Mouse (Mus musculus) urinary bladder, postnatal 25 days (tissue): ENCODE measurements at regions not wholly inside any gene's neighbourhood (a gene's known extent, or its start where the extent isn't known, plus 50 kb on each side); places are given as distances from the start of the nearest gene placed in this dataset.

Source experiments
- DNase-seq: peaks from one replicate; pipeline ENCODE4 v3.0.0; 2022; ENCODE audit warnings: low spot score

DNA sequence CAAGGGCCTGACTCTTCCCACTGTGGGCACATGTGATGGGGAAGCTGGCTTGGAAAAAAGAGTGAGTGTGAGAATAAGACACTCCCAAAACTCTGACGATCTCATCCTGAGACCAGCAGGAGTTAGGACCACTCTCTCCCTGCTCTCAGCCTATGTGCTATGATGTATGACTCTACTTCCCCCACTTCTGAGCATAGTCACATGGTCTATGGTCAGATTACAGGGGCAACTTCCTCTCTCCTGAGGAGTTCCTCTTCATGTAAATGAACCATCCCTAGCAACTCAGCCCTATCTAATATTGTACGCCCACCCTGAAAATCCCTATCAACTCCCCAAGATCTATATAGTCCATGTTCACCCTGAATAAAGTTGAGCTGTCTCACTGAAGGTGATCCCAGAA is 120.0 kb upstream of the Lmo4 start:
- no peak for DNase-seq

DNA sequence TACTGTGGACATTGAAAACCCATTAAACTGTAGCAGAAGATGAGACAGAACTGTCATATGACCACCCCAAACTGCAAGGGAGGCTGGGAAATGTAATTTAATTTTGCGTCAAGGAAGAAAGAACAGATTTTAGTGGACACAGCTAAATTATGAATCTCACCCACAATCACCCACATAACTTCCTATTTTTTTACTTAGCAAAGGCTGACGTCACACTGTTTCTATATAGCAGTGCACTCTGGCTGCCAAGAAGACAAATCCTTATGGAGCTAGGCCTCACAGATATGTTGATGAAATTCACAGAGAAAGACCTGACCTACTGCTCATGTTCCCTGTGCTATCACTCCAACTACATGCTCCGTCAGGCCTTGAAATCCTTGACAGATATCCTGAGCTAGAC is 118.5 kb upstream of the Lmo4 start:
- no peak for DNase-seq

DNA sequence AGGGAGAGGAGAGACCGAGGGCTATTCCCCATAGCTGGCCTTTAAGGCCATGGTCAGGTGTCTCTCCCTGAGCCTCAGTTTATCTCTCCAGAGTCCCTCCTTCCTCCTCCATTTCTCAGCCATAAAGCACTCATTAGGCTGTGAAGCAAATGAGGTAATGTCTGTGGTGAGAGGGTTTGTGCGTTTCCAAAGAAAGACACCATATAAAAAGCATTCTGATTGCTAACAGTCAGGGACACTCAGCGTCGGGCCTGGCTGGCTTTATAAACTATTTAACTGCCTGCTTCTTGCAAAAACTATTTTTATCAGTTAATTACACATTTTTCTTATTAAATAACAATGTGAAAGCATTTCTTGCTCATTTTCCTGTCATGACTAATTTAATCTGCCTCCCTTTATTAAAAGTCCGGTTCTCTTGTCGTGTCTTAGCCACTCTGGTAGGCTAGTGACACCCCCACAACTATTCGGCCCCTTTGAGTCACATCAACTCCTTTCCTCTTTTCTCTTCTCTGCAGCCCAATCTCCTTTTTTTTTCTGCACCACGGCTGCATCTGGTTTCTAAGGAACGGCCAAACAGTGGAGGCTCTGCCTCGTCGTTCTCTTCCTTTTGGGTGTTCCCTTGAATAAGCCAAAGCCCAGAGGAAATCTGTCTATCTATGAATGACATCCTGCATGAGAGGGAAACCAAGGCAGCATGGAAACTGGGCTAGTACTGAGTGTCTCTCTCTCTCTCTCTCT is 114.6 kb upstream of the Lmo4 start:
- no peak for DNase-seq

DNA sequence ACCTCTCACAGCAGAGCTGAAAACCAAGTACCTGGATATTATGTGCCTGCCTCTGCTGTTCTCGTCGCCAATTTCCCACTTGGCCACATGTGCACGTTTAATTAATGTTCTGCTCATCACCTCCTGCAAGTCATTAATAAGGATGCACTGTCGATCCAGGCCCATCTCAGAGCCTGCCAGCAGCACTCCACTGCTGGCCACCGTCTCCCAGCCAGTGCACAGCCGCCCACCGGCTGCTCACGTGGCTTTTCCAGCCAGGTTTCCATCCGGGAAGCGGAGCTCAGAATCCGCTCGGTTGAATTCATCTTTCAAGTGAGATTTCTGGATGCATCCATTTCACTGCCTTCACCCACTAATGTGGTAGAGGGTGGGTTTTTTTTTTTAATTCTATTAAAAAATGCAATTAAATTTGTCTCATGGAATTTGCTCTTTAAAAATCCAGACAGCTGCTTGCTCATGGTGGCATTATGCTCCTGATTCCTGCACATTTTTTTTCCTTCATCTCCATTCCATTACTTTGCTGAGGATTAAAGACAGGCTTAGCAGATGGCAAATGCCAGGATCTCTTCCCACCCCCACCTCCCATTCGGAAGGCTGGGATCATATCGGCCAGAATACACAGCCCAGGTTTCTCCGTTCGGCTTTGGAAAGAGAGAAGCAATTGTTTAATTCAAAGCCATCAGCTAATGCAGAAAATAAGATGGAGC is 113.9 kb upstream of the Lmo4 start:
- no peak for DNase-seq

DNA sequence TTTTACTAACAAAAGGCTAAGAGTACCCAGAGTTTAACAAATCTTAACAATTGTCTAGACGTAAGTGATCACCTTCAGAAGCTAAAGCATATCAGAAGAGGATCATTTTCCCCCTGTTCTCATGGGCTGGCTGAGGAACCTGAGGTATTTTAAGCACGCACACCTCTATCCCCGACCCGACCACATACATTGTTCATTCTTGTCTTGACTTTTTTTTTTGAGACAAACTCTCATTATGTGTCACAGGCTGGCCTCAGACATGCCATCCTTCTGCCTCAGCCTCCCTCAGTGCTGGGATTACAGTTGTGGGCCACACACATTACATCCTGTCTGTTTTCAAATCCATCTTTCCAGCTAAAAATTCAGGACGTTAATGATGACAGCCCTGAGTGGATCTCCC is 105.7 kb upstream of the Lmo4 start:
- no peak for DNase-seq

DNA sequence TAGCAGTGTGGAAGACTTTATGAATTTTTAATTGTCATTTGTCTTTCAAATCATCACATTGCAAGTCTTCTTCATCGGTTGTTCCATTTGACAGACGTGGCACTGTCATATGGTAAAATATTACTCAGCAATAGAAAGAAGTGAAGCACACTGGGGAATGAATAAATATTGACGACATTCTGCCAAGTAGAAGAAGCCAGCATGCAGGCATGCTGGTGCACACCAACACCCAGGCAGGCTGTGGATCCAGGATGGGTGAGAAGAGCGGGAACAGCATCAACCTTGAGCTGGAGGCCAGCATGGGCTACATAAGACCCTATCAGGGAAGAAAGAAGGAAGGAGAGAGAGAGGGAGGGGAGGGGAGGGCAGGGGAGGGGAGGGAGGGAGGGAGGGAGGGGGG is 103.6 kb upstream of the Lmo4 start:
- DNase-seq: no peak

DNA sequence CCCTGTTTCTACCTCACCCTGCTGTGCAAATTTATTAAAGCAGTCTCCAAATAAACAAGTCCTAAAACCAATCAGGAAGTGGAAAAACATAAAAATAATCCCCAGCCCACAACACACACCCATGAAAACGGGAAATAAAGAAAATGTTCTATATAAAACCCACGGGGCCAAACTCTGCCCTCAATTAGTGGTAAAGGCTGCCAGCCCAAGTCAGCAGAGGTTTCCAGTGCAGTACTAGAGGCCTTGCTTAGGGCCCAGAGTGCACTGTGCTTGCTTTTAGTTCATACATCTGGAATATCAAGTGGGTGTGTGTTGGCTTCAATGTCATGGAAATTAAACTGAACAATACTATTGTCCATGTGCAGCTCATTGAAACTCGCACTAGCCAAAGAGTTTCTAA is 102.5 kb upstream of the Lmo4 start:
- no peak for DNase-seq

DNA sequence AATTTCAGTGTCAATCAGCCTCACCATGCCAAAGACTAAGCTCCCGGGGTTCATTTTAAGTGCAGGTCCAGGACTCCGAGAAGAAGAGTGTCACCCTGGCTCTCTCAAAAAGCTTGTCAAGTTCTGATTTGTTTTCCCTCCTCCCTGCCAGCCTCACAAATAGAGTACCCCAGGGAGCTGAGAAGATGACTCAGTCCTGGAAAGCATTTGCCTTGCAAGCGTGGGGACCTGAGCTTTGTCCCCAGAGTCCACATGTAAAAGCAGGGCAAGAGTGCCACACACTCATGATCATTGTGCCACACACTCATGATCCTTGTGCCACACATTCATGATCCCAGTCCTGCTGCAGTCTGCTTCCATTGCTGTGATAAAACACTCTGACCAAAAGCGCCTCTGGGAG is 100.4 kb upstream of the Lmo4 start:
- DNase-seq: no peak

DNA sequence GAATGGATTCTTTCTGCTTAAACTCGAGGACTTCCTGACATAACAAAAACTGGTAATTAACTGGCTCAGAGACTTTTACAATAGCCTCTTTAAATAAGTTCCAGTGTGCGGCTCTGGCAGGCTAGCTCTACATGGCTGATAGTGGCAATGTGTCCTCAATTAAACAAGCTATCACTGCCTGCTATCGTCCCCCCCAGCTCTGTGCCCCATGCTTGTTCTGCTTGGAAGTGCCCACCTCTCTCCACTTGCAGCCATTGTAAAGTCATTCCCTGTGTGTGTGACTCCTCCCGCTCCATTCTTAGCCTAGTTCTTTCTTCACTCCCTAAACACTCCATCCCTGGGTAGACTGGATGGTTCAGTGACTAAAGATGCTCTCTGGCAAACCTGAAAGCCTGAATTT is 99.9 kb upstream of the Lmo4 start:
- DNase-seq: no peak

DNA sequence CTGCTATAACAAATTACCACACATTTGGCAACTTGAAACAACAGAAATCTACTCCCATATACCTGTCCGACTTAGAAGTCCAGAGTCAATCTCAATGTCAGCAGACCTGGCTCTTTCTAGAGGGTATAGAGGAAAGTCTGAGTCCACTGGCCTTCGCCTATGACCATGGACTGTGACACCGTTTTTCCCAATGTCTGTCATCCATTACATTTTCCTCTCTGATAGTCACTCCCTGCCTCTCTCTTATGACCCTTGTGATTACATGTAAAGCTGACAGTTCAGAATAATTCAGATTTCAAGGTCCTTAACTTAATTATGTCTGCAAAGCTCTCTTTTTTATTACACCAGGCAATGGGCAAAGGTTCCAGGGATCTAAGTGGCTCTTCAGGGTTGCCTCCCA is 97.6 kb upstream of the Lmo4 start:
- no peak for DNase-seq

DNA sequence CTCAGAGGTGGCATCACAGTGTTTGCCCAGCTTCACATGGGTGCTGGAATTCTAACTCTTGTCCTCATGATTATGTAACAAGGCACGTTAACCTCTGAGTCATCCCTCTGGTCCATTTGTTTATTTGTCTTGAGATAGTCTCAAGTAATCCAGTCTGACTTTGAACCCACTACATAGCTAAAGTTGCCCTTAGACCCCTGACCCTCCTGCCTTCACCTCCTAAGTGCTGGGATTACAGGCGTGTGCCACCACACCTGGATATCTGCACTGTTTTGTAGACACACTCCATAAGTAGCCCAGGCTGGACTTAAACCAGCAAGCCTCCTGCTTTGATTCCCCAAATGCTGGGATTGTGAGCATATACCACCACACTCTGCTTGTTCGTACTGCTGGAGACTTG is 96.0 kb upstream of the Lmo4 start:
- no peak for DNase-seq

DNA sequence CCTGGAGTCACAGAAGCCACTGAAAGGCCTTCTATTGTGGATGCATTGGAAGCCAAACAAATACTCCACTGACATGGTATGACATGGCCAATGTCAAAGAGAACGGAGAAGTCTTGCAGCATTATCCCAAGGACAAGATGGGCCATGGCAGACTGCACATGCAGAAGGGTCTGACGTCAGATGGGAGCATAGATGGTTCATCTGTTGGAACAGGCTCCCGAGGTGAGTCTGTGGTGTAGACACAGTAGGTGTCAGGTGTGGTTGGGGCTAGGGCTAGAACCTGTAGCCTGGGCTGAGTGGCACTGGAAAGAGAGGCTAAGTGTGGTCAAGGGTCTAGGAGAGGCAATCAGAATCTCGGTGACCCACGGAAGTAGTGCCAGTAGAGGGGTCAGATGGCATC is 94.2 kb upstream of the Lmo4 start:
- no peak for DNase-seq

DNA sequence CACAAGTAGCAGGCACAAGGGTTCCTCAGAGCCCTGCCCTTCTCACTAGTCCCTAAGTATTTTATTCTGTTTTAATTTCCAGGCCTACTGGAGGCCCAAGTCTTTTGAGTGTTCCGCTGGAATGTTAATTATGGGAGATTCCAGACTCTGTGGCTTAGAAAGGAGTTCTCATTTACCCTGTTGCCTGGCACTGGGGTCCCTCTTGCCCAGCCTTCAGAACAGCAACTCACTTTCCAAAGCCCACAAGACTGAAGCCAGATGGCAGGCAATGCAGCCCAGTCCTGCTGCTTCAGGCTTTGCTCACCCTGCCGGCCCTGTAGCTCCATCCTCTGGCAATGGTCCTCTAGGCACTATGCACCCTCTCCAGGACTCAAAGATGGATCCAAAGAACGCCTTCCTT is 84.5 kb upstream of the Lmo4 start:
- no peak for DNase-seq

DNA sequence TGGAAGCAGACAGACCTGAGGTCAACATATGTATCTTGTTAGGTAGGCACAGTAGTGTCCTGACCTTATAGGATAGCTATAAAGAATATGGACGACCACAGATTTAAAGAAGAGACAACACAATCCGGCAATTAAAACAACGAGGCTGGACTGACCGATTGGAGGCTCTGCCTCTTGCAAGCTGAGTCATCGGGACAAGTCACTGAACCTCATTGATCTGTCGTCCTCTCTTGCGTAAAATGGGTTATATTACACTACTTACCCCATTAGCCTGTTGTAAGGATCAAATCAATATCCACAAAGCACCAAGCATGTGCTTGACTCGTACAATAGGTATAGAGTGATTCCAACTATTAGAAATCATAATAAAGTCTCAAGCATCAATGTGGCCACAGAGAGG is 81.1 kb upstream of the Lmo4 start:
- no peak for DNase-seq

DNA sequence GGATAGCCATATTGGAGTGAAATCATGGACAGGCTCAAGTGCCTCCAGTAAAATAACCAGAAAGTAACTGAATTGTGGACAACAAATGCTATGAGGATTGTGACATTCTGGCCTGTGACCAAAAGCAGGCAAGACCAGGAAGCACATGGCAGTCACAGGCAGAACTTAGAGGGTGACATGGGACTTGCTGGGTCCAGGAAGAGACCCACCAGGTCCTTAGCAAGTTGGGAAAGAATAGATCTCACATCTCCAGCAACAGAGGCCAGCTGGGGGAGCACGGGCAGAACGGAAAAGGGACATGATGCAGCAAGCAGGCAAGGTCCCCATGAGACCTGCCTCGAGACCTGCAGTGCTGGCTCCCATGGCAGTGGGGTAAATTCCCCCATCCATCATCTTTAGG is 79.3 kb upstream of the Lmo4 start:
- no peak for DNase-seq

DNA sequence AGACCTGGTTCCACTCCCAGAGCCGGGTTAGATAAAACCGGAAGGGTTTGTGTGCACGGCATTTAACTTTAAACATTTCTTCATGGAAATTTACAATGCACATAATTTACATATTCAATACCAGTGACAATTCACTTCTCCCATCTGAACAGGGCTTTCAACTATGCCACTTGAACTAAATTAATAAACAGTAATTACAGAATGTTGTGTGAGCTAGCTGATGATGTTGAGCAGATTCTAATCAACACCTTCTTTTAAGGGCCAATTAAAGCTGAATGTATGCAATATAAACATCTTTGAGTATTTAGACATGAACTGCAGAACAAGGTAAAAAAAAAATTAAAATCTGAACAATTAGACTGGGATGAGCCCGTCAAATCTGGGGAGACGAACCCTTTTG is 68.1 kb upstream of the Lmo4 start:
- DNase-seq: no peak

DNA sequence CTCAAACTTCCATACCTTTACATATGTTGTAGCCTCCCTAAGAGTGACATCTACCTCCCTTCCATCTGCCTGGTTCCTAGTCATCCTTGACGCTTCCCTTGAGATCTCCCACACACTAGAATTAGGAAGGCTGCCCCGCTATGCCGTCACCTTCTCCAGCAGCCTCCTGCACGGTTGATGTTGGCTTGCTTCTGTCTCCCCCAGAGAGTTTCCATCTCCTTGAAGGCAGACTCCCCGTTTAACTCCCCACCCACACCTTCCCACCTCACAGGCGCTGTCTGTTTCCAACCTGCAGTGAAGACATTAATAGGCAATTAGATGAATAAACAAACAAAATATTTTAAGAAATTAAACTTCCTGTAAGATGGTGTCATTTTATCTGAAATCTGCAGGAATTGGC is 65.2 kb upstream of the Lmo4 start:
- DNase-seq: no peak

DNA sequence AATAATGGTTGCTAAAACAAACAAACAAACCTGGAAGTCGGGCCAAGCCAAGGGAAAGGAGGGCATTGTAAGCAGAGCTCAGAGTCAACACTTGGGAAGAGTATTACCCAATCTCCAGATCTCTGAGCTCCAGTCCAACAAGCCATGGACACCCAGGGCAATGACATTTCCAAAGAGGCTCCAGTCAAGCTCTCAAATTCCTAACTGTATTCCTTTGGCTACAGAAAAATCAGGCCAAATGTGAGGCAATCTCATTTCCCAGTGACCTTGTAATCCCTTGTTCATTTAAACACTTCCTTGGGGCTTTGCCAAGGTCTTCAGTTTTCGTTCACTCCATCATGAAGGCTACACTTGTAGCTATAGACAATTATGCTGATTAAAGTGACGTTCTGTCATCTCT is 59.5 kb upstream of the Lmo4 start:
- DNase-seq: no peak

DNA sequence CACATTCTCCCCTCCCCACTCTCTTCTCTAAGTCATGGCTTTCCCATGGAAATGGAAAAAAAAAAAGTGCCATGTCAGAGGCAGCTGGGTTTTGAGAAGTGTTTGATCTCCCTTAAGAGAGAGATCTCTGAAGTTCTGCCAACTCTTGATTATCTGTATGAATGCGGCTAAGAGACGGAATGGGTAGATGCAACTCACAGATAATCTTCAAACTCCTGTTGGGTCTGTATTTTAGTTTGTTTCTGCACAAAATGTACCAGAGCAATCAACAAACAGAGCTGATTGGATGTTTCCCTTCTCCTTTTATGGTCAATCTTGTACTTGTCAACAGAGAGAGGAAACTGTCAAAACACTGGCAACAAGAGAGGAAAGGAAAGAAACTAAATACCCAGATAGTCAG is 55.9 kb upstream of the Lmo4 start:
- no peak for DNase-seq

DNA sequence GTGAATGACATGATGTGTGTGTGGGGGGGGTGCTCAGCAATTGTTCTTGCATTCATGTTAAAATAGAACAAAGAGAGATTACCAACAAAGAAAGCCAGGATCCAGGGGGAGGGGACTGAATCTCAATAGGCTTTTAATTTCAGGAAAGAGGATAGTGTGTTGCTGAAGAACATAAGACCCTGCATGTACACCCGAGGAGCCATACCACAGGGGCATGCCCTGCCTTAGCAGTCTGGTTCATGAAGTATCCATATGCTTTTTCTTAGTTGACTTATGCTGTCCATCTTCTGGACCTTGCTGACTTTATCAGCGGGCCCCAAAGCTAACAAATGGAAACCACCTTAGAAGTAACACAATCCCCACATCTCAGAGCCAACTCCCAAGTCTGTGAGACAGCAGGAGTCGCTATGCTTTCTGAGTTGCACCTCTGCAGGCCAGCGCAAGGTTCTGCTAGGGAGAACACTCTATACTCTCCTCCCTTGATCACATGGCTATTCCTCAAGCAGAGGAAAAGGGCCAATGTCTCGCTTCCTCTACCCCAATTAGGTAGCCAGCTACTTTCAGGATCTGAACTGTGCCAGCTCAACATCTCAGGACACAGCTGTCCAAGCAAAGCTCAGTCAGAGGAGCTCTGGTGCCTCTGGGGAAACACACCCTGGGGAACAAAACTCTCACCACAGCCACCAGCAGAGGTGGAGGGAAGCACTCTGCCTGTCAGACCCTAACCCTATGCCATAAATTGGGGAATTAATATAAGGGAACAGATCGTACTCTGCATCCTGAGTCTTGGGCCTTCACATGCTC is 52.9 kb upstream of the Lmo4 start:
- no peak for DNase-seq

DNA sequence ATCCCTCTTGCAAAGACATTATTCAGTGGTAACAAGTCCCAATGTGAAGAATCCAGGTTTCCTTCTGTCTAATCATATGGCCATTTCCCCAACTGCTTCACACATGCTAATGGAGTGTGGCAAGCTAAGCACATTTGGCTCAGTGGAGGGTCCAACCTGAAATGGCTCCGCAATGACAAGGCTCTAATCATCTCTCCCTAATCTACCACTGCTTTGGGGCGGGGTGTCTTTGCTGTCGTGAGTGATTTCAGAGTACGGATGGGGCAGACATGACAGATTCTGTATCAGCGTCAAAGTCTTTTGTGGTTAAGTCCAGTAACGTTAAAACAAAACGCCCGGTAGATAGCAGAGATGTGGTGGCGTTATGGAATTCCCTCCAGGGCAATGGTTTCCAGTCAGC is 52.2 kb upstream of the Lmo4 start:
- no peak for DNase-seq

DNA sequence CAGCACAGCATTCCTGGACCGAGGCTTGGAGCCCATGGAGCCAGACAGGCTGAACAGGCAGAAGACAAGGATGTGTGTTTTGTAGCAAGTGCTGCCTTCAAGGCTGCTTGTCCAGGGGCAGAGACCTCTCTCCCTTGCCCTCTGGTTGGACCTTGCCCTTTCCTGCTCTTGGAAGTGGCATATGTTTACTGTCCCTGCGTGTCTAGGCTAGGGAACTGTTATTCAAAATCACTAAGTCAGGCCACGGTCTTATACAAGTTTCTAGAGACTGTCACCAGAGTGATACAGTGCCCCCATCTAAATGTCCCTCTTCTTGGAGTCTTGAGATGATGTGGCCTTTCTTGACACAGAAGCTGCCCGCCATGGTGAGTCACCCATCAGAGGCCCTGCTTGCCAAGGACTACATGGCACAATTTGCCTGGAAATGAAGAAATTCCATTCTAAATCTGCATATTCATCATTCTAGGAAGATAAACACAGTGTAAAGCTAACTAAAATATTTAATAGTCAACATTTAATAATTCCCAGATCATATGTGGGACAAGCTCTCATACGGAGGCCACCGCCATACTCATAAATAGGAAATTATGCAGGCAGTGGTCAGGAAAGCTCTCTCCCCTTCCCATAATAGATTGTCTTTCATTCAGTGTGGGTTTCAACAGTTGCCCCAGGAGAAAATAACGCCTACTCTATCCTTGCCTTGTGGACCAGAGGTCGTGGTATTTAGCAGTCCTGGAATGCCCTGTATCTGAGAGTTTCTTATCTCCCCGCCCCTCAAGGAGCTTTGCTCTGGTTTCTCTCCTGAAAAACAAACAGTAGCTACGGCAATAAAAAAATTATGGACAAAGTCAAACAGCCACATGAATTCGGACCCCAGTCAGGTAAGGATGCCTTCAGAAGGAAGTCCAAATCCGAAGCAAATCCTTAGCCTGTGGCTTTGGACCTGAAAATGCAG is 50.9 kb upstream of the Lmo4 start:
- no peak for DNase-seq
